Comparison of ENCODE assay signal across 10 mouse cellular contexts in genomic region chr5:127198850-127199249, GRCm38 (mm10). TPM values are rescaled to one million over a fixed set of nuclear protein-coding genes. Genes with fewer than 3 reads are reported as not detected.
DNase-seq lines count a peak whose midpoint lies in the region; TF ChIP-seq lines count a peak whose summit lies in the region.
"Had no signal": no experiment of that assay in that cellular context is flagged by ENCODE, and none has a peak within 500 bp of the region (broad histone marks: within the 10 kb centered on the region; RNA-seq: fewer than 3 reads in every experiment).

No protein-coding gene starts in this region.

- no peaks in the 10 kb centered on the region for H3K36me3 ChIP-seq in ES-Bruce4 (ENCODE audit: control insufficient read depth, insufficient read depth, low read length, poor library complexity, severe bottlenecking)

- no peak for TF ChIP-seq POLR2A in ES-Bruce4 (IDR thresholded peaks at IDR 0.05; ENCODE audit: insufficient read depth, low read length)
- no peak for TF ChIP-seq POLR2A in cortical plate, adult 2 months (IDR thresholded peaks at IDR 0.05; ENCODE audit: extremely low read depth, insufficient read depth, low read length)

- no peak for TF ChIP-seq EP300 in ES-Bruce4 (IDR thresholded peaks at IDR 0.05; ENCODE audit: insufficient read depth, low read depth, low read length)

- no peak overlapping the region for H3K9ac ChIP-seq in ES-Bruce4 (ENCODE audit: low read depth, poor library complexity, severe bottlenecking)

- H3K27ac ChIP-seq in ES-Bruce4 (ENCODE audit: insufficient read depth, low read length): no peak overlapping the region
- H3K27ac ChIP-seq in cortical plate, adult 2 months (ENCODE audit: insufficient read depth, low read length): no peak overlapping the region

- H3K9me3 ChIP-seq in ES-Bruce4 (replicated peaks; ENCODE audit: control insufficient read depth, insufficient read depth, low read length, poor library complexity, severe bottlenecking): no peaks in the 10 kb centered on the region

- DNase-seq in embryo, embryonic 10 days (ENCODE audit: low spot score): peak; percentile 23
- no peak for DNase-seq in embryo, embryonic 9.5 days (ENCODE audit: extremely low spot score)
- peak; percentile 17 to 27 for DNase-seq in kidney, postnatal 4 days
- no peak for DNase-seq in kidney, adult 8-10 months
- no peak for DNase-seq in right cerebral cortex, postnatal 25 days
- DNase-seq in spleen, postnatal 14 days (ENCODE audit: low spot score in 2 of 2): no peak
- DNase-seq: heart, postnatal 36 days; right cerebral cortex, postnatal 14 days had no signal

- H3K4me3 ChIP-seq in ES-Bruce4 (ENCODE audit: low read depth, low read length): no peak overlapping the region
- H3K4me3 ChIP-seq in cortical plate, adult 2 months (ENCODE audit: insufficient read depth, low read length): no peak overlapping the region

- H3K27me3 ChIP-seq in ES-Bruce4 (ENCODE audit: control insufficient read depth, insufficient read depth, low read length, poor library complexity, severe bottlenecking): no peaks in the 10 kb centered on the region

- TF ChIP-seq CTCF in ES-Bruce4 (IDR thresholded peaks at IDR 0.05; ENCODE audit: low read depth, low read length): peak; percentile 25
- TF ChIP-seq CTCF in cortical plate, adult 2 months (IDR thresholded peaks at IDR 0.05; ENCODE audit: extremely low read depth, insufficient read depth, low read length): peak; percentile 15; the same call in 1 of the 2 replicates

- no peaks in the 10 kb centered on the region for H3K4me1 ChIP-seq in ES-Bruce4 (ENCODE audit: control insufficient read depth, insufficient read depth, low read length)
- no peaks in the 10 kb centered on the region for H3K4me1 ChIP-seq in cortical plate, adult 2 months (ENCODE audit: control insufficient read depth, insufficient read depth, low read length)

RNA-seq across cellular contexts. Expression of gene Tmem132c, which starts 42.8 kb away (rescaled TPM):
- polyA plus RNA-seq in ES-Bruce4 (2011; ENCODE audit: insufficient read depth, insufficient read length, low read depth, missing spikeins): 0.72 and 3.1 TPM in 2 replicates
- polyA plus RNA-seq in cortical plate, adult 2 months (2012; rRNA removed): 1.9 and 2.3 TPM in 2 replicates

Comparison
In these comparisons a context has a peak if more than half of its experiments do, and no peak if none do; other contexts are left out.
1. DNase-seq: peak in embryo, embryonic 10 days (single experiment) and kidney, postnatal 4 days (2 of 2); none in embryo, embryonic 9.5 days (single experiment), kidney, adult 8-10 months (0 of 2), right cerebral cortex, postnatal 25 days (single experiment) and spleen, postnatal 14 days (0 of 2).